Mouse (Mus musculus) heart, adult 2 months (tissue): ENCODE data around the gene Gm21119. TPM values are rescaled to one million over a fixed set of nuclear protein-coding genes. Genes with fewer than 3 reads are reported as not detected.
A peak's percentile ranks its signal among the peaks of the same experiment; 100 is the strongest.
"Not testable (repeated sequence)": the region's sequence is repeated elsewhere in the genome, so short reads cannot be mapped to it uniquely, and the experiment has no call there.

Source experiments
- DNase-seq, 2 experiments: peaks; one replicate each; pipeline ENCODE4 v3.0.0; 2021
- H3K27ac ChIP-seq: fragments of 200-600 bp; 2 replicates; pipeline ENCODE4 v1.8.1; 2022
- H3K27me3 ChIP-seq: fragments of 200-500 bp; 2 replicates; pipeline ENCODE4 v1.6.1; 2012; ENCODE audit warnings: mild to moderate bottlenecking, low read length, inconsistent platforms, mixed read lengths; ENCODE audit not compliant: control insufficient read depth, insufficient read depth
- H3K36me3 ChIP-seq: fragments of 200-500 bp; 2 replicates; pipeline ENCODE4 v1.6.1; 2012; ENCODE audit warnings: low read length, inconsistent platforms; ENCODE audit not compliant: control insufficient read depth, insufficient read depth
- H3K4me1 ChIP-seq: fragments of 200-500 bp; 2 replicates; pipeline ENCODE4 v1.6.1; 2011; ENCODE audit warnings: low read length; ENCODE audit not compliant: control insufficient read depth, insufficient read depth
- H3K4me3 ChIP-seq: fragments of 200-600 bp; 2 replicates; pipeline ENCODE4 v1.8.1; 2022
- H3K79me2 ChIP-seq: fragments of 200-500 bp; replicated peaks from 2 replicates; pipeline ENCODE4 v1.6.1; 2012; ENCODE audit warnings: mild to moderate bottlenecking, inconsistent platforms, low read length, moderate library complexity, mixed read lengths; ENCODE audit not compliant: control insufficient read depth, insufficient read depth
- H3K9ac ChIP-seq: fragments of 200-500 bp; 2 replicates; pipeline ENCODE4 v1.6.1; 2012; ENCODE audit warnings: low read depth, mild to moderate bottlenecking, control low read depth, inconsistent platforms, low read length, mixed read lengths
- whole genome bisulfite sequencing: fragments of 180-500 bp; shearing (Covaris S2); methylation state at CpG from one replicate; pipeline ENCODE4 v1.1.7; 2018; 5-methylcytosine and 5-hydroxymethylcytosine counted together
- intact Hi-C: fragments of 180-260 bp; cut with DNase I; formaldehyde crosslinking; loops from one replicate; pipeline ENCODE4 v1.15.1; 2025
- polyA plus RNA-seq: library from polyadenylated mRNA; depleted of rRNA; stranded (reverse); fragments of >200 nt; gene quantifications from 2 replicates; pipeline ENCODE4 v1.2.3, GENCODE M21; 2012
- total RNA-seq, 2 experiments: library from RNA; stranded (reverse); gene quantifications; 2 replicates each; pipeline ENCODE4 v1.2.3; 2021

Gm21119 gene
- total and polyA plus RNA-seq, 3 experiments: 0.39 to 0.50 TPM; not detected in 1

GRCm38 (mm10) chr8:20593841-20594240 is 20.9 kb upstream of the Gm21119 start:
- H3K36me3 ChIP-seq, H3K79me2 ChIP-seq, H3K9ac ChIP-seq, intact Hi-C loops, H3K27me3 ChIP-seq, H3K4me3 ChIP-seq, H3K4me1 ChIP-seq, H3K27ac ChIP-seq: not testable (repeated sequence)
- no CpG with 5 or more reads among the region's 4 CpGs for WGBS
- DNase-seq: peak; percentile 65 to 70

DNA sequence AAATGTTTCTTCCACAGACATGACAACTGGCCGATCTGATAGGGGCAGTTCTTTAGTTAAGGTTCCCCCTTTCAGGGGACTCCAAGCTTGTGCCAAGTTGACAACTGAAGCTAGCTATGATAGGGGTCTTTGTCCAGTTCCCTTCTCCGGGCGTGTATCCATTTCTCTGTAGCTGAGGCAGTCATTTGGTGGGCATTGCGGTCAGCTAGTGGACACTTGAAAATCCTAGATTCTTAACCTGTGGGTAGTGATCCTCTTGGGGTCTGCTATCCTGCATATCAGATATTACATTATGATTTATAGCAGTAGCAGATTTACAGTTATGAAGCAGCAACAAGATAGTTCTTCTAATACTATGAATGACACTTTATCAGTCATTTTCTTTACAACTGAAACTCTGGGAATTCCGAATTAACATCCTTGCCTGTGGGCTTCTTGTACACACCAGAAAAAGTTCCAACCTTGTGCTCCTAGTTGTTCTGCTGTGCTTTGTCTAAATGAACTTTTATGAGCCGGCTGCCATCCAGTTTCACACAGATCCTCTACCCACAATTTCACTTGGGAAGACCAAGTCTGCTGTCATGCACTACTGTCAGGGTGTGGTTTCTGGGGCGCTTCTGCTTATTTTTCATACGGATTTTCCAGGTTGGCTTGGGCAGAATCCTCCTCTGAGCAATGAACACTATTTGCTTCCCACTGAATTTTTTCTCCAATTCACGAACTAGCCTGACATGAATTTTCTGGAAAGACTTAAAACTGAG is 18.5 kb upstream of the Gm21119 start:
- peak; percentile 9 to 20 for DNase-seq
- WGBS: 82% methylated on average over 6 of the region's 9 CpGs
- H3K79me2 ChIP-seq, H3K27ac ChIP-seq, H3K9ac ChIP-seq, H3K36me3 ChIP-seq, H3K27me3 ChIP-seq, H3K4me3 ChIP-seq, H3K4me1 ChIP-seq, intact Hi-C loops: not testable (repeated sequence)

DNA sequence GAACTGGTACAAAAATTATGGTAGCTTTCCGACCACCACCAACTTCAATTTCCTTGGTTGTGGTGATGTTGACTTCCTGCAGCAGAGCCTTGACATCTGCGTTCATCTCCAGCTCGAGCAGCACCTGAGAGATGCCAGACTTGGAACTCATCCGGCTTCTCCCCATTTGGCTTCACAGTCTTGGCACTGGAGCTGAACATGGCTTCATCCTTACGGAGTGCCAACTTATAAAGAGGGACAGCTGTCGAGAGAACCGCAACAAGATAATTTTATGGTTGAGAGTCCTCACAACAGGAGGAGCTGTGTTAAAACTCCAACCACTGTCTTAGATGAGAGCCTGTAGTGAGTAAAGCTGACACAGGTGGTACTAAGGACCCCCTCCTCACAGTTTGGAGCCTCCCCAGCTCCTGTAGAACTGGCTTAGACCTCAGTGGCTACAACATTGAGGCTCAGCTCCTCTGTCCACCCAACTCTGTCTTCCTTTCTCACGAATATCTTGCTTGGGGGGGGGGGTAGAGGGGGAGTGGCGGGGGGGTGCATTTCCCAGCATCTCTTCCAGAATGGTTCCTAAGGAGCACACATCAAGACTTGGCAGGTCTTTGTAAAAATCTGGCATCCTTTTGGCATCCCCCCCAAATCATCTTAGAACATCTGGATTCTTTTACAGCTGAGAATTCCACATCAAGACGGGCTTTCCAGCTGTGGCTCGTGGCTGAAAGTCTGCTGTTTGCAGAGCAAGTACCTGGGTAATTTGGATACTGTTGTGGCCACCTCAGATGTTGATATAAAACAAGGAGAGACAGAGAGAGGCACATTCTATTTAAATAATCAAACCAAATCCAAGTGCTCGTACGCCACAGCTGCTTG is 17.6 kb upstream of the Gm21119 start:
- intact Hi-C loops, H3K27ac ChIP-seq, H3K36me3 ChIP-seq, H3K9ac ChIP-seq, H3K4me3 ChIP-seq, H3K79me2 ChIP-seq, H3K27me3 ChIP-seq, H3K4me1 ChIP-seq: not testable (repeated sequence)
- DNase-seq: peak; percentile 56 to 65
- WGBS: 70% methylated on average over 10 of the region's 13 CpGs

DNA sequence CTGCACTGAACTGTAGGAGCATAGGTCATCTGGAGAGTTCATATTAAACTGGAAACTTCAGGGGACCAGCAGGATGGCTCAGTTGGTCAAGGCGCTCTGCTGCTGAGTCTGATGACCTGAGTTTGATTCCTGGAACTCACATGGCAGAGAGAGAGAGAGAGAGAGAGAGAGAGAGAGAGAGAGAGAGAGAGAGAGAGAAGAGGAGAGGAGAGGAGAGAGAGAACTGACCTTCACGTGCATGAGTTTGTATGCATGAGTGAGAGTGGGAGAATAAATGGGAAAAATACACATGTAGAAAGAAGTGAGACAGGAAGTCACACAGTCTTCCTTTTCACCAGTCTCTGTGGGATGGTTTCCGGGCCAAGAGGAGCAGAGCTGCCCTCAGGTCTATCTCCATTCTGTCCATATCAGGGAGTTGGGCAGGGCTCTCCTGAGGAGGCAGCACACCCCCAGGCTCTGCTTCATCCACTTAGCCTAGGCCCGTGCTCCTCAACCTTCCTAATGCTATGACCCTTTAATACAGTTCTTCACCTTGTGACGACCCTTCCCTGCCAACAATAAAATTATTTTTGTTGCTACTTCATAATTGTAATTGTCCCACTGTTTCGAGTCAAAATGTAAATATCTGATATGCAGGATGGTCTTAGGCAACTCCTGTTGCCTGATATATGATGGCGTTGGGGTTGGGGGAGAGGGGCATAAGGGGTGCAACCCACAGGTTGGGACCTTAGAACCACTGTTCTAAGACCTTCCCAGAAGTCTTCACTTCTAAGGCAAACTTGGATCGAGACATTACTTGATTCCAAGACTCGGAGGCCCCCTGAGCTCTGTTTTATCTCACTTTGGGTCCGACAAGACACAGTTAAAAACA is 16.2 kb upstream of the Gm21119 start:
- H3K9ac ChIP-seq, H3K4me3 ChIP-seq, H3K4me1 ChIP-seq, H3K27me3 ChIP-seq, H3K36me3 ChIP-seq, intact Hi-C loops, H3K79me2 ChIP-seq, H3K27ac ChIP-seq: not testable (repeated sequence)
- peak in 1 of 2 experiments; percentile 13 for DNase-seq
- whole genome bisulfite sequencing: 79% methylated on average over 9 of the region's 10 CpGs

DNA sequence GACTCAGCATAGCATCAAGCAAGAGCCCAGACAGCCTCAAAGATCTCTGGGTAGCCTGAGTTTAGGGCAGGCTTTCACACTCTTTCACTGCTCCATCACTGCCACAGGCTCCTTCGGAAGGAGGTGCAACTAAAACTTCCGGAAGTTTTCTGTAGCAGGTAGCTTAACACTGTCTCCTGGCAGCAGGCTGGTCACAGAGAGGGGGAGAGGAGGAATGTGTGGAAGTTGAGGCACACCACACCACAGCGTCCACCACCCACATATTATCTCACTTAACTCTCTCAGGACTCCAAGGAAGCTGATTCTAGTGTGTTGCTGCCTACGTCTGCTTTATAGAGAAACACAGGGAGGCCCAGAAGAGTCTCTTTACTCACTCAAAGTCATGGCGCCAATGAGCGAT is 15.4 kb upstream of the Gm21119 start:
- H3K4me1 ChIP-seq, H3K27me3 ChIP-seq, H3K9ac ChIP-seq, intact Hi-C loops, H3K36me3 ChIP-seq, H3K4me3 ChIP-seq, H3K27ac ChIP-seq, H3K79me2 ChIP-seq, DNase-seq: not testable (repeated sequence)
- 75% methylated on average over 4 of the region's 6 CpGs for WGBS

GRCm38 (mm10) chr8:20610856-20611255 is 3.9 kb upstream of the Gm21119 start:
- 21% methylated on average over 1 of the region's 1 CpGs for WGBS
- intact Hi-C loops, H3K27me3 ChIP-seq, DNase-seq, H3K27ac ChIP-seq, H3K36me3 ChIP-seq, H3K79me2 ChIP-seq, H3K9ac ChIP-seq, H3K4me3 ChIP-seq, H3K4me1 ChIP-seq: not testable (repeated sequence)

- intact Hi-C loops, H3K4me3 ChIP-seq, H3K79me2 ChIP-seq, H3K9ac ChIP-seq, H3K27me3 ChIP-seq, H3K36me3 ChIP-seq, H3K27ac ChIP-seq, H3K4me1 ChIP-seq: not testable (repeated sequence)
- peak in 1 of 2 experiments; percentile 16 for DNase-seq
These were observed 2.0 kb upstream of the Gm21119 start for GRCm38 (mm10) chr8:20612721-20613120.

DNA sequence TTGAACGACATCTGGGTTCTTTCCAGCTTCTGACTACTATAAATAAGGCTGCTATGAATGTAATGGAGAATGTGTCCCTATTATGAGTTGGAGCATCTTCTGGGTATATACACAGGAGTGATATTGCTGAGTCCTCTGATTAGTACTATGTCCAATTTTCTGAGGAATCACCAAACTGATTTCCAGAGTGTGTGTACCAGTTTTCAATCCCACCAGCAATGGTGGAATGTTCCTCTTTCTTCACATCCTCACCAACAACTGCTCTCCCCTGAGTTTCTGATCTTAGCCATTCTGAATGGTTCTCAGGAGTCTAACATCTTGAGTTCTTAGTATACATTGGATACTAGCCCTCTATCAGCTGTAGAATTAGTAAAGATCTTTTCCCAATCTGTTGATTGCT is 16.0 kb downstream of the Gm21119 start:
- H3K9ac ChIP-seq, H3K4me1 ChIP-seq, H3K36me3 ChIP-seq, H3K27me3 ChIP-seq, DNase-seq, H3K79me2 ChIP-seq, H3K4me3 ChIP-seq, intact Hi-C loops, H3K27ac ChIP-seq: not testable (repeated sequence)
- 35% methylated on average over 1 of the region's 1 CpGs for WGBS

DNA sequence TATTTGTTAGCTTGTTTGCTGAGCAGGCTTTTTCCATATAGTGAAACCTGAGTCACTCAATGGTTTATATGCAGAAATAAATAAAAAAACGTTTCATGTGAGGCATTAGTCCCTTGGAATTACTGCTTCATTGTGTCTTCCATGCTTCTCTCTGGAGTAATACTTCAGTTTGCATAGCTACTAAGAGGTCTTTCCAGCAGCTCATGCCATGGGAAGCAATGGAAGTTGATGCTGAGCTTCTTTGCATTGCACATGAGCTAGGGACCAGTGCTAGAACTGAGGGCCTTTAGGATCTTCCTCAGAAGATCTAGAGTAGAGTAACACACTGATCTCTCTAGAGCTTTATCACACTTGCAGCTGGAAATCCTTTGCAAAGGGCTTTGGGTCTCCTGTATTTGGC is 23.2 kb downstream of the Gm21119 start:
- H3K27ac ChIP-seq, H3K4me1 ChIP-seq, intact Hi-C loops, H3K79me2 ChIP-seq, H3K27me3 ChIP-seq, H3K4me3 ChIP-seq, H3K9ac ChIP-seq, DNase-seq, H3K36me3 ChIP-seq: not testable (repeated sequence)
- WGBS: 19% methylated on average over 1 of the region's 1 CpGs
